Mouse (Mus musculus): ENCODE results near the gene Arid4a. TPM values are rescaled to one million over a fixed set of nuclear protein-coding genes. Genes with fewer than 3 reads are reported as not detected.
A peak's percentile ranks its signal among the peaks of the same experiment; 100 is the strongest.

The Arid4a gene
- total RNA-seq, 1 experiment, result 10.9 TPM

DNA sequence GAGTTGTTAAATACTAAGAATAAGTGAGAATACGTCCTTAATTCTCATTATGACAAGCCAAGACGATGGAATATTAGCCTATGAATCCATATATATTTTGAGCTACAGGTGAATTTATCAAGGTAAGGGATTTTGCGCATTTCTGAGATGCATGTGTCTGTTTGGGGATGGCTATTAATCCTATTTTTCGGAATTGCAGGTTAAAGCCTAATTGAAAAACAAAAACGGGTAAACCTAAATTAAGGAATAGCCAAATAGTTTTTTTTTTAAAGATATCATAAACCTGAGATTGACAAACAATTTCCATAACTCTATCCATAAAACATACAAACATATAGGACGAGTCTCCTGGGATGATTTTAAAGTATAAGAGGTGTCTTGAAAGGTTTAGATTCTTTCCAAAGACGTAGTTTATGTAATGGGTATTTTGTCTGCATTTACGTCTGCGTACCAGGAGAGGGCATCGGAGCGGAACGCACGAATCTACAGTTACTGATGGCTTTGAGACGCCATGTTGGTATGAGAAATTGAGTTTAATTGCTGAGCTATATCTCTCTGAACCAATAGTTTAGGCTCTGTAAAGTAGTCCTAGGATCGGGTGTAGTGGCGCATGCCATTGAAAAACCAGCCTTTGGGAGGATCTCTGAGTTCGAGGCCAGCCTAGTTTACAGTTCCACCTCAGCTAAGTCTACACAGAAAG lies 46.2 kb upstream of the Arid4a start:
- Histone ChIP-seq H3K36me3 (ENCODE audit: control insufficient read depth, insufficient read depth, low read length, poor library complexity, severe bottlenecking) (no peaks in the 10 kb centered on the region), H3K9ac (ENCODE audit: insufficient read depth, low read depth, low read length, poor library complexity, severe bottlenecking) (peak overlapping the region; percentile 20; the same call in 1 of the 2 replicates), H3K4me3 (ENCODE audit: insufficient read depth in 1 of 2, low read depth in 1 of 2, low read length in 2 of 2, poor library complexity in 1 of 2, severe bottlenecking in 1 of 2) (peak overlapping the region in 1 of 2 experiments; percentile 72; a peak in 3 of 4 replicates), H3K27ac (ENCODE audit: insufficient read depth, low read depth, low read length, poor library complexity, severe bottlenecking) (no peak overlapping the region), H3K4me1 (ENCODE audit: control insufficient read depth in 2 of 2, insufficient read depth in 2 of 2, low read length in 2 of 2, poor library complexity in 1 of 2) (no peaks in the 10 kb centered on the region), H3K9me3 (ENCODE audit: control insufficient read depth, insufficient read depth, low read depth, low read length) (no peaks in the 10 kb centered on the region)
- TF ChIP-seq HCFC1 (IDR thresholded peaks at IDR 0.05; ENCODE audit: borderline replicate concordance, insufficient read depth, low read length) (no peak), MAFK (IDR thresholded peaks at IDR 0.05; ENCODE audit: insufficient read depth, low read depth, low read length) (no peak), CHD2 (IDR thresholded peaks at IDR 0.05; ENCODE audit: low read depth, low read length) (no peak), ZNF384 (IDR thresholded peaks at IDR 0.05; ENCODE audit: low read depth, low read length) (0 out of 2 replicates have a peak, but pooled peaks have one; percentile 14)
- in situ Hi-C loops (cut with MboI; ENCODE audit: low sequenced_read_pairs in 2 of 2, unreplicated experiment in 2 of 2), result no loop called here
- DNase-seq (ENCODE audit: low read depth, low spot score), result peak; percentile 65

DNA sequence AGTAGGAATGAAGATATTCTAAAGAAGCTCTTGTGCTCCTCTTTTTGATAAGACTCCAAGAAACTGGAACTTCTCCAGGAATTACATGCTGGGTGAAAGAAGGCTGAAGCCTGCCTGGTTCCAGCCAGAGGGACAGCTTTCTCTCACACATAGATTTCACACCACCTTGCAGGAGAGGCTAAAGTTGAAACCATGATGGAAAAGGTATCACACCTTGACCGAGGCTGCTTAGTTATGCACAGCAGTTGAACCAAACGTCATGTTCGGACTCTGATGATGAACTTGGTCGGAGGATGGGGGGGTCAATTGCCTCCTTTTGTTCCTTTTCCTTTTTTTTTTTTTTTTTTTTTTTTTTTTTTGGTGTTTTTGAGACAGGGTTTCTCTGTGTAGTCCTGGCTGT lies 42.0 kb upstream of the Arid4a start:
- DNase-seq (ENCODE audit: low read depth, low spot score), result no peak
- Histone ChIP-seq H3K4me1 (ENCODE audit: control insufficient read depth in 2 of 2, insufficient read depth in 2 of 2, low read length in 2 of 2, poor library complexity in 1 of 2) (peaks cover 0 to 4% of the 10 kb centered on the region in 2 experiments; a peak in 1 of 4 replicates), H3K9ac (ENCODE audit: insufficient read depth, low read depth, low read length, poor library complexity, severe bottlenecking) (no peak overlapping the region; the same call in 1 of the 2 replicates), H3K36me3 (ENCODE audit: control insufficient read depth, insufficient read depth, low read length, poor library complexity, severe bottlenecking) (no peaks in the 10 kb centered on the region; the same call in 1 of the 2 replicates), H3K9me3 (ENCODE audit: control insufficient read depth, insufficient read depth, low read depth, low read length) (no peaks in the 10 kb centered on the region), H3K27ac (ENCODE audit: insufficient read depth, low read depth, low read length, poor library complexity, severe bottlenecking) (no peak overlapping the region), H3K4me3 (ENCODE audit: insufficient read depth in 1 of 2, low read depth in 1 of 2, low read length in 2 of 2, poor library complexity in 1 of 2, severe bottlenecking in 1 of 2) (peak overlapping the region; percentile 5 to 100; a peak in 3 of 4 replicates)
- TF ChIP-seq MAFK (IDR thresholded peaks at IDR 0.05; ENCODE audit: insufficient read depth, low read depth, low read length) (no peak), ZNF384 (IDR thresholded peaks at IDR 0.05; ENCODE audit: low read depth, low read length) (no peak; the same call in 1 of the 2 replicates), ZC3H11A (IDR thresholded peaks at IDR 0.05; ENCODE audit: borderline replicate concordance, low read depth, low read length) (no peak), CHD2 (IDR thresholded peaks at IDR 0.05; ENCODE audit: low read depth, low read length) (no peak), HCFC1 (IDR thresholded peaks at IDR 0.05; ENCODE audit: borderline replicate concordance, insufficient read depth, low read length) (no peak)
- in situ Hi-C loops (cut with MboI; ENCODE audit: low sequenced_read_pairs in 2 of 2, unreplicated experiment in 2 of 2), result no loop called here

DNA sequence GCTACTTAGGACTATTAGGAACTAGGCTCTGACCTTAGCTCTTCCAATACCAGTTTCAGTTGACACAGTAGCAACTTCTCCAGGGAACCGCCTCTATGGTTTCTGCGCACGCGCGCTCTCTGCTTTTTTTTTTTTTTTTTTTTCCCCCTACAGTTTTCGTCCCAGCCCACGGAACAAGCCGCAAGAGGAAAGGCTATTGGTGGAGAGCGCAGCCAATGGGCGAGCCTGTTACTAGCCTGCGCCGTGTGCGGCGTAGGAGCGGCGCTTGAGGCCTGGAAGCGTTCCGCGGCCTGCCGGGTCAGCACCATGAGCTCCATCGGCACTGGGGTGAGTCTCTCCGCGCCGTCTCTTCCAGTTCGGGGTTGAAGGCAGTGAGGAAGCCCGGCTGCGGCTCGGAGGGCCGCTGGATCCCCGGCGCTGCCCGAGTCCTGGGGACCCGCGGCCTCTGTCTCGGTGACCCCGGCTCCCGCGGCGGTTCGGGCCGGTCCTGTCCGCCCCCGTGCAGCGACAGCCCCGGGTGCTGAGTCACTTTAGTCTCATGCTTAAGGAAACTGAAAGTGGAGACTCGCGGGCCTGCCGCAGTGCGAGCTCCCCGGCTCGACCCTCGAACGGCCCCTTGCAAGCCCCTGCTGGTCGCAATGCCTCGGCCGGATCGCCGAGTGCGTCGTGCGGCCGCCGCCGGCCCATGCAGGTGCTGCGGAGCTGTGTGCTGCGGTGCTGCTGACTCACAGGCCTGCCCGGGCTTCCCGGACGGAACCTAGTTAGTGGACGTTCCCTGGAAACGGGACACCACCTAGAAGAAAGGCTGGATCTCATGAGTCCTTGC lies 41.1 kb upstream of the Arid4a start, which contains the start of gene Psma3:
Gene Psma3, plus strand, starts transcription at position 181 of the 826 bp plus-strand sequence.
- Histone ChIP-seq H3K9me3 (ENCODE audit: control insufficient read depth, insufficient read depth, low read depth, low read length) (no peaks in the 10 kb centered on the region), H3K36me3 (ENCODE audit: control insufficient read depth, insufficient read depth, low read length, poor library complexity, severe bottlenecking) (peaks cover 5% of the 10 kb centered on the region), H3K4me1 (ENCODE audit: control insufficient read depth in 2 of 2, insufficient read depth in 2 of 2, low read length in 2 of 2, poor library complexity in 1 of 2) (peaks cover 0 to 4% of the 10 kb centered on the region in 2 experiments; a peak in 1 of 4 replicates), H3K4me3 (ENCODE audit: insufficient read depth in 1 of 2, low read depth in 1 of 2, low read length in 2 of 2, poor library complexity in 1 of 2, severe bottlenecking in 1 of 2) (peak within 1 kb of the TSS; percentile 86 to 100), H3K27ac (ENCODE audit: insufficient read depth, low read depth, low read length, poor library complexity, severe bottlenecking) (peak within 1 kb of the TSS; percentile 87), H3K9ac (ENCODE audit: insufficient read depth, low read depth, low read length, poor library complexity, severe bottlenecking) (peak within 1 kb of the TSS; percentile 94)
- in situ Hi-C loops (cut with MboI; ENCODE audit: low sequenced_read_pairs in 2 of 2, unreplicated experiment in 2 of 2), result no loop called here
- TF ChIP-seq MAFK (IDR thresholded peaks at IDR 0.05; ENCODE audit: insufficient read depth, low read depth, low read length) (peak; percentile 62; the same call in 1 of the 2 replicates), ZC3H11A (IDR thresholded peaks at IDR 0.05; ENCODE audit: borderline replicate concordance, low read depth, low read length) (no peak), CHD2 (IDR thresholded peaks at IDR 0.05; ENCODE audit: low read depth, low read length) (no peak), ZNF384 (IDR thresholded peaks at IDR 0.05; ENCODE audit: low read depth, low read length) (peak; percentile 99), HCFC1 (IDR thresholded peaks at IDR 0.05; ENCODE audit: borderline replicate concordance, insufficient read depth, low read length) (peak; percentile 72; the same call in 1 of the 2 replicates)
- DNase-seq (ENCODE audit: low read depth, low spot score), result peak; percentile 92

DNA sequence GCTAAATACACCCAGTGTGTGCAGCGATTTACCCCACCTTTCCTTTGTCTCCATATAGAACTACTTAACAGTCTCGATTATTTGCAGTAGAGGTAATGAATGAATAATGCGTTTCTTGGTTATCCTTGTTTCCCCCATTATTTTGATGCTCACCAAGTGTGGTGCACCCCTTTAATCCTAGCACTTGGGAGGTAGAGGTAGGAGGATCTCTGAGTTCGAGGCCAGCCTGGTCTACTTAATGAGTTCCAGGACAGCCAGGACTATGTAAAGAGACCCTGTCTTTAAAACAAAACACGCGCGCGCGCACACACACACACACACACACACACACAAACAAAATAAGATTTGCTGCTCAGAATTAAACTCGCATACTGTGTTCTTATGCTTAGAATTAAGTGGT lies 40.4 kb upstream of the Arid4a start:
- no peaks in the 10 kb centered on the region for H3K9me3 ChIP-seq (ENCODE audit: control insufficient read depth, insufficient read depth, low read depth, low read length)
- in situ Hi-C loops (cut with MboI; ENCODE audit: low sequenced_read_pairs in 2 of 2, unreplicated experiment in 2 of 2), result no loop called here
- H3K9ac ChIP-seq (ENCODE audit: insufficient read depth, low read depth, low read length, poor library complexity, severe bottlenecking), result peak overlapping the region; percentile 94
- peak overlapping the region; percentile 86 to 100 for H3K4me3 ChIP-seq (ENCODE audit: insufficient read depth in 1 of 2, low read depth in 1 of 2, low read length in 2 of 2, poor library complexity in 1 of 2, severe bottlenecking in 1 of 2)
- H3K4me1 ChIP-seq (ENCODE audit: control insufficient read depth in 2 of 2, insufficient read depth in 2 of 2, low read length in 2 of 2, poor library complexity in 1 of 2), result peaks cover 0 to 4% of the 10 kb centered on the region in 2 experiments; a peak in 1 of 4 replicates
- DNase-seq (ENCODE audit: low read depth, low spot score), result no peak
- H3K36me3 ChIP-seq (ENCODE audit: control insufficient read depth, insufficient read depth, low read length, poor library complexity, severe bottlenecking), result peaks cover 5% of the 10 kb centered on the region
- no peak for TF ChIP-seq MAFK (IDR thresholded peaks at IDR 0.05; ENCODE audit: insufficient read depth, low read depth, low read length)
- no peak overlapping the region; the same call in 1 of the 2 replicates for H3K27ac ChIP-seq (ENCODE audit: insufficient read depth, low read depth, low read length, poor library complexity, severe bottlenecking)

Data from ES-E14 (cell line).